Mouse (Mus musculus): ENCODE measurements around the gene Slc19a1. TPM values are rescaled to one million over a fixed set of nuclear protein-coding genes. Genes with fewer than 3 reads are reported as not detected.

Gene Slc19a1
- total and polyA plus RNA-seq, 2 experiments from 2014 or later = 6.2 to 7.1 TPM

- 54% methylated on average over 8 of the region's 8 CpGs for WGBS
- H3K4me3 ChIP-seq (ENCODE audit: low read depth, low read length) = no peak overlapping the region
- no peaks in the 10 kb centered on the region for H3K27me3 ChIP-seq (ENCODE audit: control insufficient read depth, insufficient read depth, low read length)
- no peaks in the 10 kb centered on the region for H3K4me1 ChIP-seq (ENCODE audit: control insufficient read depth, insufficient read depth)
- DNase-seq (ENCODE audit: low spot score) (no peak), ATAC-seq (ENCODE audit: insufficient read depth, low read depth) (no peak)
- no peaks in the 10 kb centered on the region for H3K36me3 ChIP-seq (replicated peaks; ENCODE audit: control insufficient read depth, insufficient read depth, low read length)
- no peak overlapping the region for H3K27ac ChIP-seq (ENCODE audit: low read depth)
- no peak for TF ChIP-seq EP300 (IDR thresholded peaks at IDR 0.05; ENCODE audit: low read depth)
- no peak for TF ChIP-seq CTCF (IDR thresholded peaks at IDR 0.05; ENCODE audit: low read depth)
- H3K4me2 ChIP-seq (ENCODE audit: low read depth, low read length) = no peak overlapping the region
- no peak overlapping the region for H3K9ac ChIP-seq (replicated peaks; ENCODE audit: low read depth, low read length)
- no peaks in the 10 kb centered on the region for H3K9me3 ChIP-seq (replicated peaks; ENCODE audit: control insufficient read depth, low read length)
These were observed 24.5 kb upstream of the Slc19a1 start for GRCm38 (mm10) chr10:77007433-77008108.

GRCm38 (mm10) chr10:77008109-77008561 lies 23.9 kb upstream of the Slc19a1 start:
- Histone ChIP-seq H3K4me1 (ENCODE audit: control insufficient read depth, insufficient read depth) (no peaks in the 10 kb centered on the region), H3K36me3 (replicated peaks; ENCODE audit: control insufficient read depth, insufficient read depth, low read length) (no peaks in the 10 kb centered on the region), H3K4me3 (ENCODE audit: low read depth, low read length) (no peak overlapping the region), H3K9ac (replicated peaks; ENCODE audit: low read depth, low read length) (no peak overlapping the region), H3K27ac (ENCODE audit: low read depth) (no peak overlapping the region), H3K4me2 (ENCODE audit: low read depth, low read length) (no peak overlapping the region), H3K9me3 (replicated peaks; ENCODE audit: control insufficient read depth, low read length) (no peaks in the 10 kb centered on the region), H3K27me3 (ENCODE audit: control insufficient read depth, insufficient read depth, low read length) (no peaks in the 10 kb centered on the region)
- TF ChIP-seq EP300 (IDR thresholded peaks at IDR 0.05; ENCODE audit: low read depth) (no peak), CTCF (IDR thresholded peaks at IDR 0.05; ENCODE audit: low read depth) (no peak)
- DNase-seq (ENCODE audit: low spot score) (no peak), ATAC-seq (ENCODE audit: insufficient read depth, low read depth) (no peak)
- 16% methylated on average over 9 of the region's 9 CpGs for WGBS

- Histone ChIP-seq H3K4me1 (ENCODE audit: control insufficient read depth, insufficient read depth) (no peaks in the 10 kb centered on the region), H3K4me3 (ENCODE audit: low read depth, low read length) (no peak overlapping the region), H3K9ac (replicated peaks; ENCODE audit: low read depth, low read length) (no peak overlapping the region), H3K27ac (ENCODE audit: low read depth) (no peak overlapping the region), H3K36me3 (replicated peaks; ENCODE audit: control insufficient read depth, insufficient read depth, low read length) (no peaks in the 10 kb centered on the region), H3K9me3 (replicated peaks; ENCODE audit: control insufficient read depth, low read length) (no peaks in the 10 kb centered on the region), H3K27me3 (ENCODE audit: control insufficient read depth, insufficient read depth, low read length) (no peaks in the 10 kb centered on the region), H3K4me2 (ENCODE audit: low read depth, low read length) (no peak overlapping the region)
- 80% methylated on average over 3 of the region's 3 CpGs for WGBS
- no peak for TF ChIP-seq CTCF (IDR thresholded peaks at IDR 0.05; ENCODE audit: low read depth)
- TF ChIP-seq EP300 (IDR thresholded peaks at IDR 0.05; ENCODE audit: low read depth) = no peak
- no peak for ATAC-seq (ENCODE audit: insufficient read depth, low read depth)
- DNase-seq (ENCODE audit: low spot score) = no peak
These were observed 23.3 kb upstream of the Slc19a1 start for GRCm38 (mm10) chr10:77008698-77009097.

- H3K27ac ChIP-seq (ENCODE audit: low read depth) = no peak overlapping the region
- whole genome bisulfite sequencing = 64% methylated on average over 4 of the region's 4 CpGs
- no peak overlapping the region for H3K9ac ChIP-seq (replicated peaks; ENCODE audit: low read depth, low read length)
- ATAC-seq (ENCODE audit: insufficient read depth, low read depth) = no peak
- H3K4me3 ChIP-seq (ENCODE audit: low read depth, low read length) = no peak overlapping the region
- H3K4me2 ChIP-seq (ENCODE audit: low read depth, low read length) = no peak overlapping the region
- H3K36me3 ChIP-seq (replicated peaks; ENCODE audit: control insufficient read depth, insufficient read depth, low read length) = no peaks in the 10 kb centered on the region
- no peaks in the 10 kb centered on the region for H3K27me3 ChIP-seq (ENCODE audit: control insufficient read depth, insufficient read depth, low read length)
- no peaks in the 10 kb centered on the region for H3K9me3 ChIP-seq (replicated peaks; ENCODE audit: control insufficient read depth, low read length)
- no peaks in the 10 kb centered on the region for H3K4me1 ChIP-seq (ENCODE audit: control insufficient read depth, insufficient read depth)
- TF ChIP-seq CTCF (IDR thresholded peaks at IDR 0.05; ENCODE audit: low read depth) (no peak), EP300 (IDR thresholded peaks at IDR 0.05; ENCODE audit: low read depth) (no peak)
- DNase-seq (ENCODE audit: low spot score) = no peak
These were observed 20.4 kb upstream of the Slc19a1 start for GRCm38 (mm10) chr10:77011681-77012080.

- H3K9ac ChIP-seq (replicated peaks; ENCODE audit: low read depth, low read length) = no peak overlapping the region
- H3K36me3 ChIP-seq (replicated peaks; ENCODE audit: control insufficient read depth, insufficient read depth, low read length) = no peaks in the 10 kb centered on the region
- 77% methylated on average over 7 of the region's 7 CpGs for WGBS
- no peak for ATAC-seq (ENCODE audit: insufficient read depth, low read depth)
- H3K27ac ChIP-seq (ENCODE audit: low read depth) = no peak overlapping the region
- no peak overlapping the region for H3K4me2 ChIP-seq (ENCODE audit: low read depth, low read length)
- H3K4me3 ChIP-seq (ENCODE audit: low read depth, low read length) = no peak overlapping the region
- no peak for DNase-seq (ENCODE audit: low spot score)
- H3K9me3 ChIP-seq (replicated peaks; ENCODE audit: control insufficient read depth, low read length) = no peaks in the 10 kb centered on the region
- H3K4me1 ChIP-seq (ENCODE audit: control insufficient read depth, insufficient read depth) = no peaks in the 10 kb centered on the region
- H3K27me3 ChIP-seq (ENCODE audit: control insufficient read depth, insufficient read depth, low read length) = no peaks in the 10 kb centered on the region
- TF ChIP-seq CTCF (IDR thresholded peaks at IDR 0.05; ENCODE audit: low read depth) = no peak
- no peak for TF ChIP-seq EP300 (IDR thresholded peaks at IDR 0.05; ENCODE audit: low read depth)
These were observed 16.0 kb upstream of the Slc19a1 start for GRCm38 (mm10) chr10:77016080-77016479.

- WGBS = 49% methylated on average over 8 of the region's 8 CpGs
- DNase-seq (ENCODE audit: low spot score) (no peak), ATAC-seq (ENCODE audit: insufficient read depth, low read depth) (no peak)
- no peaks in the 10 kb centered on the region for H3K36me3 ChIP-seq (replicated peaks; ENCODE audit: control insufficient read depth, insufficient read depth, low read length)
- H3K27me3 ChIP-seq (ENCODE audit: control insufficient read depth, insufficient read depth, low read length) = no peaks in the 10 kb centered on the region
- H3K4me1 ChIP-seq (ENCODE audit: control insufficient read depth, insufficient read depth) = no peaks in the 10 kb centered on the region
- TF ChIP-seq EP300 (IDR thresholded peaks at IDR 0.05; ENCODE audit: low read depth) (no peak), CTCF (IDR thresholded peaks at IDR 0.05; ENCODE audit: low read depth) (no peak)
- no peak overlapping the region for H3K9ac ChIP-seq (replicated peaks; ENCODE audit: low read depth, low read length)
- no peak overlapping the region for H3K4me2 ChIP-seq (ENCODE audit: low read depth, low read length)
- H3K27ac ChIP-seq (ENCODE audit: low read depth) = no peak overlapping the region
- no peak overlapping the region for H3K4me3 ChIP-seq (ENCODE audit: low read depth, low read length)
- no peaks in the 10 kb centered on the region for H3K9me3 ChIP-seq (replicated peaks; ENCODE audit: control insufficient read depth, low read length)
These were observed 15.5 kb upstream of the Slc19a1 start for GRCm38 (mm10) chr10:77016499-77016898.
